Comparison of ENCODE assay signal across 8 mouse cellular contexts in the genomic region with DNA sequence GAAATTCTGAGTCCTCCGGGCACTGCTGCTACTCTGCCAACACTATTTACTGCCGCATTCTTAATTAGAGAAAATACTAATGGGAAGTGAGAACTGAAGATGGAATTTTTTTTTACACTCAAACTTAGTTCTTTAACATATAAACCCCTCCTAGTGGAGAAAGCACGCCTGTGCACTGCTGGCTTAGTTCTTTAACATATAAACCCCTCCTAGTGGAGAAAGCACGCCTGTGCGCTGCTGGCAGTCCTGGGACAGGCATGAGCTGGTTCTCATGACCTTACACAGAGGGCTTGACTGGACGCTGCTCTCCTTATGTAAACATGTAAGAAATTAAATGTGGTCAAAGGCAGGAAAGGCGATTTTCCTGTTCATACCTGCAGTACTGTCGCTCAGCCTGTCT. TPM values are rescaled to one million over a fixed set of nuclear protein-coding genes. Genes with fewer than 3 reads are reported as not detected.
DNase-seq lines count a peak whose midpoint lies in the region; ATAC-seq and TF ChIP-seq lines count a peak whose summit lies in the region.

No protein-coding gene starts in this region.

- H3K4me1 ChIP-seq in embryonic facial prominence, embryonic 14.5 days (ENCODE audit: control insufficient read depth, insufficient read depth, low read length), result no peaks in the 10 kb centered on the region
- no peaks in the 10 kb centered on the region for H3K4me1 ChIP-seq in hindbrain, embryonic 14.5 days (replicated peaks; ENCODE audit: control insufficient read depth, insufficient read depth, low read length)
- no peaks in the 10 kb centered on the region for H3K4me1 ChIP-seq in limb, embryonic 13.5 days
- H3K4me1 ChIP-seq in midbrain, embryonic 15.5 days, result no peaks in the 10 kb centered on the region

- in situ Hi-C loops in Patski (cut with MboI; ENCODE audit: low pct_unique_long_range_greater_than_20kb), result no loop called here

- no peaks in the 10 kb centered on the region for H3K9me3 ChIP-seq in embryonic facial prominence, embryonic 14.5 days (ENCODE audit: control insufficient read depth, low read length)
- no peaks in the 10 kb centered on the region for H3K9me3 ChIP-seq in hindbrain, embryonic 14.5 days (ENCODE audit: control insufficient read depth, low read length)
- H3K9me3 ChIP-seq in limb, embryonic 13.5 days, result no peaks in the 10 kb centered on the region
- no peaks in the 10 kb centered on the region for H3K9me3 ChIP-seq in midbrain, embryonic 15.5 days

- no peaks in the 10 kb centered on the region for H3K27me3 ChIP-seq in Patski
- H3K27me3 ChIP-seq in embryonic facial prominence, embryonic 14.5 days (replicated peaks; ENCODE audit: control insufficient read depth, insufficient read depth, low read length), result no peaks in the 10 kb centered on the region
- H3K27me3 ChIP-seq in hindbrain, embryonic 14.5 days (ENCODE audit: control insufficient read depth, insufficient read depth, low read length), result no peaks in the 10 kb centered on the region
- no peaks in the 10 kb centered on the region for H3K27me3 ChIP-seq in limb, embryonic 13.5 days
- H3K27me3 ChIP-seq in midbrain, embryonic 15.5 days (replicated peaks), result no peaks in the 10 kb centered on the region
- no peaks in the 10 kb centered on the region for H3K27me3 ChIP-seq in splenic B cell, adult 2 months (ENCODE audit: control insufficient read depth, insufficient read depth, low read length, poor library complexity, severe bottlenecking)

- no peak overlapping the region for H3K9ac ChIP-seq in embryonic facial prominence, embryonic 14.5 days (ENCODE audit: low read depth, low read length)
- H3K9ac ChIP-seq in hindbrain, embryonic 14.5 days, result no peak overlapping the region
- no peak overlapping the region for H3K9ac ChIP-seq in limb, embryonic 13.5 days
- H3K9ac ChIP-seq in midbrain, embryonic 15.5 days, result no peak overlapping the region

- POLR2A ChIA-PET in Patski (lab: Charles Lee), result no interaction called here

- peaks cover 49% of the 10 kb centered on the region for H3K36me3 ChIP-seq in embryonic facial prominence, embryonic 14.5 days (ENCODE audit: control insufficient read depth, insufficient read depth, low read length)
- H3K36me3 ChIP-seq in hindbrain, embryonic 14.5 days (replicated peaks; ENCODE audit: control insufficient read depth, insufficient read depth), result no peaks in the 10 kb centered on the region
- H3K36me3 ChIP-seq in limb, embryonic 13.5 days, result peaks cover 45% of the 10 kb centered on the region
- H3K36me3 ChIP-seq in midbrain, embryonic 15.5 days (replicated peaks), result no peaks in the 10 kb centered on the region
- no peaks in the 10 kb centered on the region for H3K36me3 ChIP-seq in splenic B cell, adult 2 months (ENCODE audit: control insufficient read depth, insufficient read depth, low read length, poor library complexity, severe bottlenecking)

- no peak overlapping the region for H3K4me3 ChIP-seq in embryonic facial prominence, embryonic 14.5 days (ENCODE audit: low read depth, low read length)
- H3K4me3 ChIP-seq in hindbrain, embryonic 14.5 days (replicated peaks; ENCODE audit: low read length), result no peak overlapping the region
- no peak overlapping the region for H3K4me3 ChIP-seq in limb, embryonic 13.5 days
- H3K4me3 ChIP-seq in midbrain, embryonic 15.5 days, result no peak overlapping the region

- 40% methylated on average over 8 of the region's 8 CpGs for WGBS in embryonic facial prominence, embryonic 14.5 days
- 57% methylated on average over 8 of the region's 8 CpGs for WGBS in hindbrain, embryonic 14.5 days
- WGBS in limb, embryonic 13.5 days, result 46% methylated on average over 8 of the region's 8 CpGs
- WGBS in midbrain, embryonic 15.5 days, result 58% methylated on average over 8 of the region's 8 CpGs

- peak; percentile 90 for ATAC-seq in Patski
- ATAC-seq in embryonic facial prominence, embryonic 14.5 days (ENCODE audit: low read depth), result peak; percentile 87
- ATAC-seq in hindbrain, embryonic 14.5 days (ENCODE audit: low FRiP score), result peak; percentile 86
- peak; percentile 86 for ATAC-seq in limb, embryonic 13.5 days (ENCODE audit: low FRiP score, low read depth)
- ATAC-seq in midbrain, embryonic 15.5 days (replicated peaks), result peak; percentile 86

- CTCF ChIA-PET in Patski (lab: Charles Lee), result interaction anchor here (1.1 kb wide), 1 partner anchor 15 kb away, joined by 3 read pairs; no protein-coding TSS in a partner anchor

- no peak overlapping the region for H3K4me2 ChIP-seq in embryonic facial prominence, embryonic 14.5 days (ENCODE audit: low read depth, low read length)
- no peak overlapping the region for H3K4me2 ChIP-seq in hindbrain, embryonic 14.5 days (replicated peaks)
- H3K4me2 ChIP-seq in limb, embryonic 13.5 days (replicated peaks), result no peak overlapping the region
- H3K4me2 ChIP-seq in midbrain, embryonic 15.5 days, result no peak overlapping the region

- peak; percentile 2 for DNase-seq in cerebellum, adult 8-10 months
- DNase-seq in cerebellum, postnatal 36 days, result no peak
- no peak for DNase-seq in Patski (ENCODE audit: low read depth, low spot score)
- DNase-seq in embryonic facial prominence, embryonic 14.5 days (ENCODE audit: low spot score), result peak; percentile 92
- DNase-seq in hindbrain, embryonic 14.5 days (ENCODE audit: low spot score), result peak; percentile 50
- peak; percentile 74 for DNase-seq in splenic B cell, adult 2 months (ENCODE audit: low read depth, low spot score)

- TF ChIP-seq CTCF in Patski (IDR thresholded peaks at IDR 0.05), result peak; percentile 89

- no peak overlapping the region for H3K27ac ChIP-seq in embryonic facial prominence, embryonic 14.5 days (replicated peaks; ENCODE audit: low read depth, low read length)
- no peak overlapping the region for H3K27ac ChIP-seq in hindbrain, embryonic 14.5 days
- H3K27ac ChIP-seq in limb, embryonic 13.5 days, result no peak overlapping the region
- H3K27ac ChIP-seq in midbrain, embryonic 15.5 days, result peak overlapping the region; percentile 17; the same call in 1 of the 2 replicates

RNA-seq across cellular contexts. Expression of a gene that starts 24.9 kb away (rescaled TPM):
- not detected for polyA plus RNA-seq in Patski (2021)
- 0.08 and 0.13 TPM in 2 replicates for polyA plus RNA-seq in embryonic facial prominence, embryonic 14.5 days (2014; fragmentation: Nextera tagmentation; extraction: Ambion mirVana)
- not detected in 2 replicates for polyA plus RNA-seq in hindbrain, embryonic 14.5 days (2014; fragmentation: Nextera tagmentation; extraction: Ambion mirVana)
- not detected in 2 replicates for polyA plus RNA-seq in limb, embryonic 13.5 days (2015; fragmentation: Nextera tagmentation; extraction: Ambion mirVana)
- not detected in 2 replicates for polyA plus RNA-seq in midbrain, embryonic 15.5 days (2015; fragmentation: Nextera tagmentation; extraction: Ambion mirVana)

Comparison
In these comparisons a context has a peak if more than half of its experiments do, and no peak if none do; other contexts are left out.
1. DNase-seq: peak in cerebellum, adult 8-10 months (single experiment), embryonic facial prominence, embryonic 14.5 days (single experiment), hindbrain, embryonic 14.5 days (single experiment) and splenic B cell, adult 2 months (single experiment); none in cerebellum, postnatal 36 days (0 of 2) and Patski (single experiment).
2. Peak in every context shown above with its lines, with median percentiles within 50 percentile points of each other: ATAC-seq.